Mouse (Mus musculus): Measurements from ENCODE around the gene Ildr1.

Ildr1 gene

DNA sequence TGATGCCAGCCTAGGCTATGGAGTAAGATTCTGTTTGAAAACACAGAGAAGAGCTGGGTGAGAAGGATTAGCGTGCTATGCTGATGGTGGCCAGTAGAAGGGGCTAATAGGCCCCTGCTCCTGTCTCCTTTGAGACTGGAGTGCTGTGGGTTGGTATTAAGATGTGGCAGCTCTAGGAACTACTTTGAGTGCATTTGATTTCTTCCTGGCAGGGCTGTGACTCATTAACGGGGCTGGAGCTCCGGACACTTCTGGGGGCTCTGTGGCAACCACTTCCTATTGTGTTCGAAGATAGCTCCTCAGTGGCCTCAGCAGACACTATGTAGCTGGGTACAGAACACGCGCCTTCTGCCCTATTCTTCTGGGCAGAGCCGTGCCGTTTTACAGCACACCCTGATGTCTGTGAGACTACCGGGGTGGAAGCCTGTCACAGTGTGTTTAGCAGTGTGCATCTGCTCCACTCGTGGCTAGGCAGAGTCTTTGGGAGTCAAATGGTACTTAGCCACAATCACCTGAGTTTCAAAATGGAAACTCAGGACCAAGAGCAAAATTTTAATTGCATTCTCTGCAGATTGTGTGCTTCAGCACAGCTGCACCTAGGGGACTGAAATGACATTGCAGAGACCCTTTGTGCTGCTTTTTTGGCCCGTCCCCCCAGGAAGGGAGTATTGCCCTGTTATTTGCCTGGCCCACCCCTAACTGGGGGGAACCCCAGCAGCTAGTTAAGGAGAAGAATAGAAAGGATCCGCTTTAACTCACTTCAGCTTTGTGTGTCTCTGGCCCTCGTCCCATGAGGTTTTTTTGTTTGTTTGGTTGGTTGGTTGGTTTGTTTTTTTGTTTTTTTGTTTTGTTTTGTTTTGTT is 26.6 kb downstream of the Ildr1 start:
- H3K27me3 ChIP-seq (ENCODE audit: control insufficient read depth, insufficient read depth, low read length, poor library complexity, severe bottlenecking): no peaks in the 10 kb centered on the region
- H3K36me3 ChIP-seq (ENCODE audit: control insufficient read depth, insufficient read depth, low read length, poor library complexity, severe bottlenecking): no peaks in the 10 kb centered on the region
- DNase-seq (ENCODE audit: low read depth, low spot score): peak; percentile 71

GRCm38 (mm10) chr16:36722739-36723138 is 29.0 kb downstream of the Ildr1 start:
- no peaks in the 10 kb centered on the region for H3K27me3 ChIP-seq (ENCODE audit: control insufficient read depth, insufficient read depth, low read length, poor library complexity, severe bottlenecking)
- no peak for DNase-seq (ENCODE audit: low read depth, low spot score)

GRCm38 (mm10) chr16:36723880-36724443 is 30.2 kb downstream of the Ildr1 start:
- peak; percentile 82 for DNase-seq (ENCODE audit: low read depth, low spot score)
- H3K27me3 ChIP-seq (ENCODE audit: control insufficient read depth, insufficient read depth, low read length, poor library complexity, severe bottlenecking): no peaks in the 10 kb centered on the region
- no peaks in the 10 kb centered on the region for H3K36me3 ChIP-seq (ENCODE audit: control insufficient read depth, insufficient read depth, low read length, poor library complexity, severe bottlenecking)

More at GRCm38 (mm10) chr16:36722739-36723138, 29.0 kb downstream of the Ildr1 start:
- H3K36me3 ChIP-seq (ENCODE audit: control insufficient read depth, insufficient read depth, low read length, poor library complexity, severe bottlenecking): no peaks in the 10 kb centered on the region

- Histone ChIP-seq H3K27me3 (ENCODE audit: control insufficient read depth, insufficient read depth, low read length, poor library complexity, severe bottlenecking) (no peaks in the 10 kb centered on the region), H3K36me3 (ENCODE audit: control insufficient read depth, insufficient read depth, low read length, poor library complexity, severe bottlenecking) (no peaks in the 10 kb centered on the region)
- DNase-seq (ENCODE audit: low read depth, low spot score): peak; percentile 64
Observed at GRCm38 (mm10) chr16:36728959-36729358, 35.2 kb downstream of the Ildr1 start.

DNA sequence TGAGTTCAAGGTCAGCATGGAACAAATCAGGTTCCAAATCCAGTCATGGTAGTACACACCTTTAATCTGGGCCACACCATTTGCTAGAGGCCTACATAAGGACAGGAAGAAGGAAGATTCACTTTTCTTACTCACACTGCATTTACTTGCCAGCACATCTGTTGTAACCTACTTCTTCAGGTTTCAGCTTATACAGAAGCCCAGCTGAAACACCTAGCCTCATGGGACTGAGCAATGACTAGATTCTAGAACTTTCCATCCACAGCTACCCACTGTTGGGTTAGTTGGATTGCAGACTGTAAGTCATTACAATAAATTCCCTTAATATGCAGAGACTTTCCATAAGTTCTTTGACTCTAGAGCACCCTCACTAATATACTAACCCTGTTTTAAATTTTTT is 38.8 kb downstream of the Ildr1 start:
- DNase-seq (ENCODE audit: low read depth, low spot score): no peak
- Histone ChIP-seq H3K27me3 (ENCODE audit: control insufficient read depth, insufficient read depth, low read length, poor library complexity, severe bottlenecking) (no peaks in the 10 kb centered on the region), H3K36me3 (ENCODE audit: control insufficient read depth, insufficient read depth, low read length, poor library complexity, severe bottlenecking) (no peaks in the 10 kb centered on the region)

GRCm38 (mm10) chr16:36733827-36734226 is 40.0 kb downstream of the Ildr1 start:
- Histone ChIP-seq H3K36me3 (ENCODE audit: control insufficient read depth, insufficient read depth, low read length, poor library complexity, severe bottlenecking) (no peaks in the 10 kb centered on the region), H3K27me3 (ENCODE audit: control insufficient read depth, insufficient read depth, low read length, poor library complexity, severe bottlenecking) (no peaks in the 10 kb centered on the region)
- no peak for DNase-seq (ENCODE audit: low read depth, low spot score)

DNA sequence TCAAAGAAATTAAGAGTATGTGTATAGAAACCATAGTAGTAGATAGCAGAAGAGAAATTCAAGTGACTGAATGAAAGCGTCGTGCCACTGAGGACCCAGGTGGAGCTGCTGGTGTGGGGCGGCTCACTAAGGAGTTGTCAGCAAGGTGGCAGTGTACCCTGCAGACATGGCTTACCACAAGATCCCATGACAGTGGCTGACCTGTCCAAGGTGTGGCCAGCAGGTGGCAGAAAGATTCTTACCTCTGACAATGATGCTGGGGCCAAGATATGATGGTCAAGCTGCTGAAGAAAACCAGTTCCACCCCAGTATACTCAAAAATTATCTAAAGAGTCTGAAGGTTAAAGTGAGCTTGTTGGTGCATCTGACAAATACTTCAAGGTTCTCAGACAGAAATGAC is 41.6 kb downstream of the Ildr1 start:
- no peaks in the 10 kb centered on the region for H3K27me3 ChIP-seq (ENCODE audit: control insufficient read depth, insufficient read depth, low read length, poor library complexity, severe bottlenecking)
- H3K36me3 ChIP-seq (ENCODE audit: control insufficient read depth, insufficient read depth, low read length, poor library complexity, severe bottlenecking): no peaks in the 10 kb centered on the region
- peak; percentile 15 for DNase-seq (ENCODE audit: low read depth, low spot score)

- Histone ChIP-seq H3K27me3 (ENCODE audit: control insufficient read depth, insufficient read depth, low read length, poor library complexity, severe bottlenecking) (no peaks in the 10 kb centered on the region), H3K36me3 (ENCODE audit: control insufficient read depth, insufficient read depth, low read length, poor library complexity, severe bottlenecking) (no peaks in the 10 kb centered on the region)
- no peak for DNase-seq (ENCODE audit: low read depth, low spot score)
Observed at GRCm38 (mm10) chr16:36739404-36739930, 45.7 kb downstream of the Ildr1 start.

DNA sequence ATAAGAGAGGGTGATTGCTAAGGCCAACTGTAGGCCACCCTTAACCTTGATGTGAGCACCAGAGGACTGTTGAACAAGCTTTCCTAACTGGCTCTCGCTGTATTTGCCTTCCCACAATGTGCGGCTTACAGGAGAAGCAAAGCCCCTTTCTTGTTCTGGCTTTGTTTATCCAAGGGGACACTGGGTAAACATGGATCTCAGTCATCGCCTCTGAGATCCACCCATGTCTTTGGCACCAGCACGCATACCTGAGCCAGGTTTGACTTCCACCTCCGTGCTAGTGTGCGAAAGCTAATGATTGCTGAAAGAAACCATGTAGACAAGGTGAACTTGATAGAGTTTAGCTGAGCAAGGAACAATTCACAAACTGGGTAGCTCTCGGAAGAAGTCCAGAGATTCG is 49.8 kb downstream of the Ildr1 start:
- no peak for DNase-seq (ENCODE audit: low read depth, low spot score)
- no peaks in the 10 kb centered on the region for H3K27me3 ChIP-seq (ENCODE audit: control insufficient read depth, insufficient read depth, low read length, poor library complexity, severe bottlenecking)
- no peaks in the 10 kb centered on the region for H3K36me3 ChIP-seq (ENCODE audit: control insufficient read depth, insufficient read depth, low read length, poor library complexity, severe bottlenecking)

GRCm38 (mm10) chr16:36747068-36747467 is 53.3 kb downstream of the Ildr1 start:
- no peak for DNase-seq (ENCODE audit: low read depth, low spot score)
- no peaks in the 10 kb centered on the region for H3K36me3 ChIP-seq (ENCODE audit: control insufficient read depth, insufficient read depth, low read length, poor library complexity, severe bottlenecking)

GRCm38 (mm10) chr16:36747767-36748166 is 54.0 kb downstream of the Ildr1 start:
- no peaks in the 10 kb centered on the region for H3K27me3 ChIP-seq (ENCODE audit: control insufficient read depth, insufficient read depth, low read length, poor library complexity, severe bottlenecking)
- H3K36me3 ChIP-seq (ENCODE audit: control insufficient read depth, insufficient read depth, low read length, poor library complexity, severe bottlenecking): no peaks in the 10 kb centered on the region
- no peak for DNase-seq (ENCODE audit: low read depth, low spot score)

More at GRCm38 (mm10) chr16:36747068-36747467, 53.3 kb downstream of the Ildr1 start:
- no peaks in the 10 kb centered on the region for H3K27me3 ChIP-seq (ENCODE audit: control insufficient read depth, insufficient read depth, low read length, poor library complexity, severe bottlenecking)

- Histone ChIP-seq H3K27me3 (ENCODE audit: control insufficient read depth, insufficient read depth, low read length, poor library complexity, severe bottlenecking) (no peaks in the 10 kb centered on the region), H3K36me3 (ENCODE audit: control insufficient read depth, insufficient read depth, low read length, poor library complexity, severe bottlenecking) (no peaks in the 10 kb centered on the region; the same call in 1 of the 2 replicates)
- DNase-seq (ENCODE audit: low read depth, low spot score): no peak
Observed at GRCm38 (mm10) chr16:36751979-36752378, 58.2 kb downstream of the Ildr1 start.

GRCm38 (mm10) chr16:36770191-36770771 is 76.5 kb downstream of the Ildr1 start:
- Histone ChIP-seq H3K27me3 (ENCODE audit: control insufficient read depth, insufficient read depth, low read length, poor library complexity, severe bottlenecking) (no peaks in the 10 kb centered on the region), H3K36me3 (ENCODE audit: control insufficient read depth, insufficient read depth, low read length, poor library complexity, severe bottlenecking) (no peaks in the 10 kb centered on the region)
- DNase-seq (ENCODE audit: low read depth, low spot score): peak; percentile 65

GRCm38 (mm10) chr16:36770830-36771229 is 77.1 kb downstream of the Ildr1 start:
- Histone ChIP-seq H3K36me3 (ENCODE audit: control insufficient read depth, insufficient read depth, low read length, poor library complexity, severe bottlenecking) (no peaks in the 10 kb centered on the region), H3K27me3 (ENCODE audit: control insufficient read depth, insufficient read depth, low read length, poor library complexity, severe bottlenecking) (no peaks in the 10 kb centered on the region)
- no peak for DNase-seq (ENCODE audit: low read depth, low spot score)

DNA sequence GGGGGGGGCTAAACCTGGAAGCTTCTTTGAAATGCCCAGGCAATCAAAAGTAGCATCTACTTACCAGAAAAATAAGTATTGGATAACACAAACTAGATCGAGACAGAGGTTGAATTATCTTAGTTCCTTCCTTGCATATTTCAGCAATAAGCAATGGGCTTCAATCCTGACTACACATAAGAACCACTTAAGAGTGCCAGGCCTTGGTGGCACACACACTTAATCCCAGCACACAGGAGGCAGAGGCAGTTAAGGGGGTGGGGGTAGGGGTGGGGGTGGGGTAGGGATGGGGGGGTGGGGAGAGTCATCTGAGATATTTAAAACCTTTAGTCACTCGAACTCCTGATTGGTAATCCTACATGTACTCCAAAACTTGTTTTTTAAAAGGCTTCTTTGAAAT is 77.5 kb downstream of the Ildr1 start:
- H3K36me3 ChIP-seq (ENCODE audit: control insufficient read depth, insufficient read depth, low read length, poor library complexity, severe bottlenecking): no peaks in the 10 kb centered on the region
- no peak for DNase-seq (ENCODE audit: low read depth, low spot score)
- H3K27me3 ChIP-seq (ENCODE audit: control insufficient read depth, insufficient read depth, low read length, poor library complexity, severe bottlenecking): no peaks in the 10 kb centered on the region

Measured in splenic B cell, adult 2 months (primary cell).